Mouse (Mus musculus) midbrain, postnatal 0 days (tissue): ENCODE measurements around the gene Pigq. TPM values are rescaled to one million over a fixed set of nuclear protein-coding genes. Genes with fewer than 3 reads are reported as not detected.

Experiments
- ATAC-seq: fragments of 200-750 bp; cut with Nextera tagmentation; 2 replicates; pipeline ENCODE4 v1.8.0; 2017; ENCODE audit warnings: moderate number of reproducible peaks, mild to moderate bottlenecking, moderate TSS enrichment, moderate library complexity; ENCODE audit not compliant: low FRiP score
- DNase-seq: peaks from one replicate; pipeline ENCODE4 v3.0.0-alpha.2; 2015; ENCODE audit warnings: low spot score
- H3K27ac ChIP-seq: fragments of 300-500 bp; sonication (generic); 2 replicates; pipeline ENCODE4 v1.5.1; 2014; ENCODE audit warnings: low read depth, mild to moderate bottlenecking, low read length, mixed read lengths
- H3K27me3 ChIP-seq: fragments of 300-500 bp; sonication (generic); 2 replicates; pipeline ENCODE4 v1.6.1; 2014; ENCODE audit warnings: low read length, control low read depth, mixed read lengths; ENCODE audit not compliant: insufficient read depth
- H3K36me3 ChIP-seq: fragments of 300-500 bp; sonication (generic); 2 replicates; pipeline ENCODE4 v1.6.1; 2014; ENCODE audit warnings: low read length, control low read depth, mixed read lengths; ENCODE audit not compliant: insufficient read depth
- H3K4me1 ChIP-seq: fragments of 300-500 bp; sonication (generic); 2 replicates; pipeline ENCODE4 v1.6.1; 2014; ENCODE audit warnings: mild to moderate bottlenecking, control low read depth, antibody characterized with exemption, low read length, mixed read lengths; ENCODE audit not compliant: insufficient read depth
- H3K4me2 ChIP-seq: fragments of 300-500 bp; sonication (generic); 2 replicates; pipeline ENCODE4 v1.6.1; 2014; ENCODE audit warnings: low read depth, mild to moderate bottlenecking, low read length, mixed read lengths; ENCODE audit not compliant: poor library complexity, severe bottlenecking
- H3K4me3 ChIP-seq: fragments of 300-500 bp; sonication (generic); 2 replicates; pipeline ENCODE4 v1.5.1; 2014; ENCODE audit warnings: low read depth, mild to moderate bottlenecking, low read length, moderate library complexity
- H3K9ac ChIP-seq: fragments of 300-500 bp; sonication (generic); replicated peaks from 2 replicates; pipeline ENCODE4 v1.6.1; 2014; ENCODE audit warnings: mild to moderate bottlenecking, low read length, moderate library complexity, mixed read lengths; ENCODE audit not compliant: poor library complexity, severe bottlenecking
- H3K9me3 ChIP-seq: fragments of 300-500 bp; sonication (generic); 2 replicates; pipeline ENCODE4 v1.6.1; 2016; ENCODE audit warnings: low read length, control low read depth
- CTCF ChIP-seq: IDR thresholded peaks from 2 replicates; pipeline ENCODE4 v1.5.1; 2016; ENCODE audit warnings: antibody characterized with exemption, mild to moderate bottlenecking
- WGBS: fragments of 180-500 bp; shearing (Covaris S2); extraction: QIAGEN DNeasy Blood & Tissue Kit; methylation state at CpG from one replicate; pipeline ENCODE4 v1.1.7; 2014; 5-methylcytosine and 5-hydroxymethylcytosine counted together
- polyA plus RNA-seq: library from polyadenylated mRNA; unstranded; fragments of >200 nt; fragmentation: Nextera tagmentation; extraction: Ambion mirVana; gene quantifications from 2 replicates; pipeline ENCODE4 v1.2.1, GENCODE M21; 2015
- total RNA-seq: library from RNA; depleted of rRNA; stranded (reverse); fragments of >200 nt; gene quantifications from 2 replicates; pipeline ENCODE4 v1.2.3, GENCODE M21; 2014

Gene Pigq
- total and polyA plus RNA-seq, 2 experiments from 2014 or later: 75.4 to 111 TPM

GRCm38 (mm10) chr17:25900193-25900592 lies 44.5 kb downstream of the Pigq start:
- H3K27me3 ChIP-seq: no peaks in the 10 kb centered on the region
- H3K27ac ChIP-seq: no peak overlapping the region
- DNase-seq: no peak
- ATAC-seq: no peak
- peak; percentile 10; the same call in 1 of the 2 replicates for TF ChIP-seq CTCF
- WGBS: 96% methylated on average over 1 of the region's 1 CpGs
- no peaks in the 10 kb centered on the region for H3K9me3 ChIP-seq
- H3K36me3 ChIP-seq: no peaks in the 10 kb centered on the region
- no peak overlapping the region for H3K4me2 ChIP-seq
- no peak overlapping the region for H3K4me3 ChIP-seq
- no peak overlapping the region for H3K9ac ChIP-seq
- no peaks in the 10 kb centered on the region for H3K4me1 ChIP-seq

GRCm38 (mm10) chr17:25895891-25896290 lies 48.8 kb downstream of the Pigq start:
- Histone ChIP-seq H3K27me3 (no peaks in the 10 kb centered on the region), H3K36me3 (no peaks in the 10 kb centered on the region), H3K9ac (no peak overlapping the region), H3K4me1 (no peaks in the 10 kb centered on the region), H3K4me3 (no peak overlapping the region), H3K4me2 (no peak overlapping the region), H3K27ac (no peak overlapping the region), H3K9me3 (no peaks in the 10 kb centered on the region)
- no peak for DNase-seq
- TF ChIP-seq CTCF: no peak
- 55% methylated on average over 12 of the region's 12 CpGs for WGBS
- ATAC-seq: no peak

- WGBS: 13% methylated on average over 2 of the region's 2 CpGs
- Histone ChIP-seq H3K27ac (no peak overlapping the region), H3K4me1 (no peaks in the 10 kb centered on the region), H3K9me3 (no peaks in the 10 kb centered on the region), H3K36me3 (no peaks in the 10 kb centered on the region), H3K4me2 (no peak overlapping the region), H3K4me3 (no peak overlapping the region), H3K27me3 (no peaks in the 10 kb centered on the region), H3K9ac (no peak overlapping the region)
- DNase-seq: no peak
- TF ChIP-seq CTCF: no peak
- no peak for ATAC-seq
Observed at GRCm38 (mm10) chr17:25895415-25895814, 49.3 kb downstream of the Pigq start.

- peak overlapping the region; percentile 19; the same call in 1 of the 2 replicates for H3K27ac ChIP-seq
- peak; percentile 82 for DNase-seq
- H3K27me3 ChIP-seq: no peaks in the 10 kb centered on the region
- no peaks in the 10 kb centered on the region for H3K9me3 ChIP-seq
- no peak overlapping the region for H3K4me2 ChIP-seq
- ATAC-seq: peak; percentile 72; the same call in 1 of the 2 replicates
- H3K4me3 ChIP-seq: no peak overlapping the region
- peak; percentile 94 for TF ChIP-seq CTCF
- 37% methylated on average over 2 of the region's 2 CpGs for WGBS
- H3K9ac ChIP-seq: no peak overlapping the region
- no peaks in the 10 kb centered on the region for H3K4me1 ChIP-seq
- H3K36me3 ChIP-seq: no peaks in the 10 kb centered on the region
Observed at GRCm38 (mm10) chr17:25893975-25894617, 50.6 kb downstream of the Pigq start.

GRCm38 (mm10) chr17:25888837-25889236 lies 55.9 kb downstream of the Pigq start:
- no peak for TF ChIP-seq CTCF
- Histone ChIP-seq H3K4me1 (no peaks in the 10 kb centered on the region), H3K27ac (no peak overlapping the region), H3K36me3 (peaks cover 16% of the 10 kb centered on the region), H3K9me3 (no peaks in the 10 kb centered on the region), H3K4me2 (no peak overlapping the region), H3K4me3 (no peak overlapping the region), H3K9ac (no peak overlapping the region), H3K27me3 (no peaks in the 10 kb centered on the region)
- ATAC-seq (no peak), DNase-seq (no peak)
- WGBS: 90% methylated on average over 3 of the region's 3 CpGs

- H3K9me3 ChIP-seq: no peaks in the 10 kb centered on the region
- DNase-seq (no peak), ATAC-seq (no peak)
- no peak for TF ChIP-seq CTCF
- no peaks in the 10 kb centered on the region for H3K27me3 ChIP-seq
- no peak overlapping the region for H3K9ac ChIP-seq
- WGBS: 95% methylated on average over 10 of the region's 10 CpGs
- H3K4me3 ChIP-seq: no peak overlapping the region
- H3K27ac ChIP-seq: no peak overlapping the region
- no peak overlapping the region for H3K4me2 ChIP-seq
- no peaks in the 10 kb centered on the region for H3K4me1 ChIP-seq
- H3K36me3 ChIP-seq: peaks cover 29% of the 10 kb centered on the region
Observed at GRCm38 (mm10) chr17:25887467-25887866, 57.3 kb downstream of the Pigq start.
